Mouse (Mus musculus) CH12.LX (cell line): ENCODE measurements around the gene Tmem121.

Source experiments
- BHLHE40 ChIP-seq: IDR thresholded peaks from 2 replicates; pipeline ENCODE4 v1.6.1; 2011; ENCODE audit warnings: mild to moderate bottlenecking, low read depth, low read length, improper control_type of control experiment
- CHD2 ChIP-seq: IDR thresholded peaks from 2 replicates; pipeline ENCODE4 v1.6.1; 2011; ENCODE audit warnings: low read length, improper control_type of control experiment
- EP300 ChIP-seq: IDR thresholded peaks from 2 replicates; pipeline ENCODE4 v1.6.1; 2011; ENCODE audit warnings: low read length, improper control_type of control experiment
- MAX ChIP-seq: IDR thresholded peaks from 2 replicates; pipeline ENCODE4 v1.6.1; 2011; ENCODE audit warnings: low read length, improper control_type of control experiment

DNA sequence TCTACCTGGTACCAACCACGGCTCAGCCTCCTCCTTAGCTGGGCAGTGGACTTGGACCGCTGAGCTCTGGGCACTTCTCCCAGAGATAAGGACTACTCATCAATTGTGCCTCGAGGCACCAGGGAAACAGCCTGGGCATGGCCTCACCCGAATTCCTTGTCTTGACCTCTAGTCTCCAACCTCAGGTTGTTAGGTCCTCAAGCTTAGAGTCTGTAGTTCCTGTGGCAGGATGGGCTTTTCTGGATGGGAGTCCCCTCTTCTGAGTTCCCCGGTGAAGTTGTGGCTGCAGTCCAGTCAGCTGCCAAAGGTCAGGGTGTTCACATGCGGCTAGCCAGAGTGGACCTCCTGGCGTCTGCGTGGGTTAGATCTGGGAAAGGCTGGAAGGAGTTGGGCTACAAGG lies 34.7 kb upstream of the Tmem121 start:
- TF ChIP-seq MAX (no peak), EP300 (no peak), CHD2 (no peak), BHLHE40 (no peak)
